Mouse (Mus musculus): ENCODE results near the gene Slc5a4a. TPM values are rescaled to one million over a fixed set of nuclear protein-coding genes. Genes with fewer than 3 reads are reported as not detected.

The Slc5a4a gene
- polyA plus RNA-seq, 1 experiment: not detected

GRCm38 (mm10) chr10:76210806-76211205 is 63.6 kb downstream of the Slc5a4a start:
- H3K4me1 ChIP-seq (ENCODE audit: control insufficient read depth): no peaks in the 10 kb centered on the region
- TF ChIP-seq TAL1 (IDR thresholded peaks at IDR 0.05; ENCODE audit: low read length): no peak

GRCm38 (mm10) chr10:76212121-76212520 is 64.9 kb downstream of the Slc5a4a start:
- peaks cover 5% of the 10 kb centered on the region; the same call in 1 of the 2 replicates for H3K36me3 ChIP-seq (ENCODE audit: control insufficient read depth)
- TF ChIP-seq GATA1 (IDR thresholded peaks at IDR 0.05; ENCODE audit: low read length) (no peak), TAL1 (IDR thresholded peaks at IDR 0.05; ENCODE audit: low read length) (no peak)
- no peaks in the 10 kb centered on the region for H3K27me3 ChIP-seq (ENCODE audit: control insufficient read depth)
- H3K4me3 ChIP-seq (replicated peaks): no peak overlapping the region
- H3K4me1 ChIP-seq (ENCODE audit: control insufficient read depth): no peaks in the 10 kb centered on the region
- peaks cover 18% of the 10 kb centered on the region for H3K9me3 ChIP-seq (ENCODE audit: control insufficient read depth, low read length)

More at GRCm38 (mm10) chr10:76210806-76211205, 63.6 kb downstream of the Slc5a4a start:
- H3K9me3 ChIP-seq (ENCODE audit: control insufficient read depth, low read length): peaks cover 16% of the 10 kb centered on the region
- no peak overlapping the region for H3K4me3 ChIP-seq (replicated peaks)
- no peaks in the 10 kb centered on the region for H3K27me3 ChIP-seq (ENCODE audit: control insufficient read depth)
- H3K36me3 ChIP-seq (ENCODE audit: control insufficient read depth): peaks cover 5% of the 10 kb centered on the region; the same call in 1 of the 2 replicates

GRCm38 (mm10) chr10:76214161-76214560 is 66.9 kb downstream of the Slc5a4a start:
- H3K36me3 ChIP-seq (ENCODE audit: control insufficient read depth): peaks cover 4% of the 10 kb centered on the region; the same call in 1 of the 2 replicates
- H3K9me3 ChIP-seq (ENCODE audit: control insufficient read depth, low read length): peaks cover 18% of the 10 kb centered on the region
- H3K4me3 ChIP-seq (replicated peaks): no peak overlapping the region
- TF ChIP-seq TAL1 (IDR thresholded peaks at IDR 0.05; ENCODE audit: low read length) (no peak), GATA1 (IDR thresholded peaks at IDR 0.05; ENCODE audit: low read length) (no peak)
- no peaks in the 10 kb centered on the region for H3K27me3 ChIP-seq (ENCODE audit: control insufficient read depth)
- H3K4me1 ChIP-seq (ENCODE audit: control insufficient read depth): no peaks in the 10 kb centered on the region

GRCm38 (mm10) chr10:76217056-76217455 is 69.8 kb downstream of the Slc5a4a start:
- Histone ChIP-seq H3K36me3 (ENCODE audit: control insufficient read depth) (peaks cover 4% of the 10 kb centered on the region; the same call in 1 of the 2 replicates), H3K4me3 (replicated peaks) (no peak overlapping the region), H3K27me3 (ENCODE audit: control insufficient read depth) (no peaks in the 10 kb centered on the region), H3K9me3 (ENCODE audit: control insufficient read depth, low read length) (peaks cover 18% of the 10 kb centered on the region), H3K4me1 (ENCODE audit: control insufficient read depth) (no peaks in the 10 kb centered on the region)
- TF ChIP-seq GATA1 (IDR thresholded peaks at IDR 0.05; ENCODE audit: low read length): no peak

GRCm38 (mm10) chr10:76218240-76218639 is 71.0 kb downstream of the Slc5a4a start:
- Histone ChIP-seq H3K9me3 (ENCODE audit: control insufficient read depth, low read length) (peaks cover 18% of the 10 kb centered on the region), H3K27me3 (ENCODE audit: control insufficient read depth) (no peaks in the 10 kb centered on the region), H3K4me1 (ENCODE audit: control insufficient read depth) (no peaks in the 10 kb centered on the region), H3K4me3 (replicated peaks) (no peak overlapping the region), H3K36me3 (ENCODE audit: control insufficient read depth) (peaks cover 4% of the 10 kb centered on the region; the same call in 1 of the 2 replicates)
- TF ChIP-seq GATA1 (IDR thresholded peaks at IDR 0.05; ENCODE audit: low read length): no peak

- Histone ChIP-seq H3K36me3 (ENCODE audit: control insufficient read depth) (no peaks in the 10 kb centered on the region; the same call in 1 of the 2 replicates), H3K4me3 (replicated peaks) (no peak overlapping the region), H3K27me3 (ENCODE audit: control insufficient read depth) (no peaks in the 10 kb centered on the region), H3K4me1 (ENCODE audit: control insufficient read depth) (no peaks in the 10 kb centered on the region), H3K9me3 (ENCODE audit: control insufficient read depth, low read length) (no peaks in the 10 kb centered on the region)
- TF ChIP-seq GATA1 (IDR thresholded peaks at IDR 0.05; ENCODE audit: low read length) (no peak), TAL1 (IDR thresholded peaks at IDR 0.05; ENCODE audit: low read length) (no peak)
Measured at GRCm38 (mm10) chr10:76225944-76226343, 78.7 kb downstream of the Slc5a4a start.

- Histone ChIP-seq H3K9me3 (ENCODE audit: control insufficient read depth, low read length) (no peaks in the 10 kb centered on the region), H3K36me3 (ENCODE audit: control insufficient read depth) (no peaks in the 10 kb centered on the region)
Measured at GRCm38 (mm10) chr10:76229627-76230026, 82.4 kb downstream of the Slc5a4a start.

GRCm38 (mm10) chr10:76237341-76238225 is 90.3 kb downstream of the Slc5a4a start, which contains the start of gene Prmt2:
Gene Prmt2, minus strand, starts transcription at chr10:76237865.
- Histone ChIP-seq H3K4me3 (replicated peaks) (peak within 1 kb of the TSS; percentile 80), H3K4me1 (ENCODE audit: control insufficient read depth) (peaks cover 15% of the 10 kb centered on the region), H3K9me3 (ENCODE audit: control insufficient read depth, low read length) (no peaks in the 10 kb centered on the region), H3K36me3 (ENCODE audit: control insufficient read depth) (no peaks in the 10 kb centered on the region), H3K27me3 (ENCODE audit: control insufficient read depth) (no peaks in the 10 kb centered on the region)
- no peak for TF ChIP-seq TAL1 (IDR thresholded peaks at IDR 0.05; ENCODE audit: low read length)
- no peak for TF ChIP-seq GATA1 (IDR thresholded peaks at IDR 0.05; ENCODE audit: low read length)

More at GRCm38 (mm10) chr10:76229627-76230026, 82.4 kb downstream of the Slc5a4a start:
- no peaks in the 10 kb centered on the region for H3K4me1 ChIP-seq (ENCODE audit: control insufficient read depth)
- H3K27me3 ChIP-seq (ENCODE audit: control insufficient read depth): no peaks in the 10 kb centered on the region
- no peak overlapping the region for H3K4me3 ChIP-seq (replicated peaks)
- TF ChIP-seq TAL1 (IDR thresholded peaks at IDR 0.05; ENCODE audit: low read length): no peak
- no peak for TF ChIP-seq GATA1 (IDR thresholded peaks at IDR 0.05; ENCODE audit: low read length)

Other genes starting within 250 kb of the Slc5a4a start
- 31.8 TPM in 2 replicates for gene Smarcb1, start 225.8 kb upstream of the Slc5a4a start, polyA plus RNA-seq (2012)
- gene Chchd10, start 214.3 kb upstream of the Slc5a4a start, polyA plus RNA-seq (2012): 110 and 127 TPM in 2 replicates
- gene Mmp11, start 211.0 kb upstream of the Slc5a4a start, polyA plus RNA-seq (2012): 0.05 TPM in 1 of 2 replicates, not detected in the other
- 5.9 and 7.9 TPM in 2 replicates for gene Gm867, start 206.8 kb upstream of the Slc5a4a start, polyA plus RNA-seq (2012)
- gene Vpreb3, start 204.4 kb upstream of the Slc5a4a start, polyA plus RNA-seq (2012): not detected in 2 replicates
- gene Gm5134, start 192.9 kb upstream of the Slc5a4a start, polyA plus RNA-seq (2012): not detected in 2 replicates
- gene Zfp280b, start 114.8 kb upstream of the Slc5a4a start, polyA plus RNA-seq (2012): 0.32 and 0.36 TPM in 2 replicates
- gene Slc5a4b, start 36.5 kb upstream of the Slc5a4a start, polyA plus RNA-seq (2012): not detected in 2 replicates
- gene Prmt2, start 90.4 kb downstream of the Slc5a4a start, polyA plus RNA-seq (2012): 0.13 and 0.15 TPM in 2 replicates
- not detected in 2 replicates for gene S100b, start 106.4 kb downstream of the Slc5a4a start, polyA plus RNA-seq (2012)
- gene Dip2a, start 197.8 kb downstream of the Slc5a4a start, polyA plus RNA-seq (2012): 0.02 and 0.03 TPM in 2 replicates

Data from erythroblast, embryonic 14.5 days (primary cell).